8 mouse cellular contexts compared by ENCODE assay signal in genomic region chr17:34648141-34648890, GRCm38 (mm10). TPM values are rescaled to one million over a fixed set of nuclear protein-coding genes. Genes with fewer than 3 reads are reported as not detected.
DNase-seq lines count a peak whose midpoint lies in the region; ATAC-seq and TF ChIP-seq lines count a peak whose summit lies in the region.

No protein-coding gene starts in this region.

- H3K27ac ChIP-seq in heart, embryonic 11.5 days (ENCODE audit: low read depth, low read length) = no peak overlapping the region
- H3K27ac ChIP-seq in brown adipose tissue, adult 24 weeks (replicated peaks; ENCODE audit: low read depth, low read length) = no peak overlapping the region
- H3K27ac ChIP-seq in heart, postnatal 0 days (ENCODE audit: low read depth) = no peak overlapping the region
- no peak overlapping the region for H3K27ac ChIP-seq in liver, postnatal 0 days (ENCODE audit: low read depth)

- intact Hi-C loops in heart, postnatal 25 days (cut with DNase I) = no loop called here

- no peaks in the 10 kb centered on the region for H3K27me3 ChIP-seq in heart, embryonic 11.5 days (ENCODE audit: control insufficient read depth, insufficient read depth, low read length)
- H3K27me3 ChIP-seq in heart, postnatal 0 days (ENCODE audit: control insufficient read depth, insufficient read depth, low read length) = no peaks in the 10 kb centered on the region
- no peaks in the 10 kb centered on the region for H3K27me3 ChIP-seq in liver, postnatal 0 days (ENCODE audit: insufficient read depth, low read length)

- WGBS in heart, embryonic 11.5 days (ENCODE audit: insufficient replicate concordance) = 83% methylated on average over 16 of the region's 16 CpGs
- WGBS in heart, postnatal 0 days = 88% methylated on average over 16 of the region's 16 CpGs
- 81% methylated on average over 16 of the region's 16 CpGs for WGBS in liver, postnatal 0 days (ENCODE audit: insufficient replicate concordance)

- no peaks in the 10 kb centered on the region for H3K9me3 ChIP-seq in heart, embryonic 11.5 days (replicated peaks; ENCODE audit: control insufficient read depth, low read length)
- H3K9me3 ChIP-seq in heart, postnatal 0 days (replicated peaks; ENCODE audit: control insufficient read depth, low read length) = no peaks in the 10 kb centered on the region
- no peaks in the 10 kb centered on the region for H3K9me3 ChIP-seq in liver, postnatal 0 days (ENCODE audit: low read length)

- no peak for TF ChIP-seq CTCF in heart, postnatal 0 days (IDR thresholded peaks at IDR 0.05; ENCODE audit: low read depth)
- no peak for TF ChIP-seq CTCF in liver, postnatal 0 days (IDR thresholded peaks at IDR 0.05; ENCODE audit: low read depth)

- H3K4me3 ChIP-seq in heart, embryonic 11.5 days (ENCODE audit: low read depth, low read length) = peak overlapping the region; percentile 93; the same call in 1 of the 2 replicates
- peak overlapping the region; percentile 1; the same call in 1 of the 2 replicates for H3K4me3 ChIP-seq in brown adipose tissue, adult 24 weeks (ENCODE audit: insufficient read depth, low read depth, low read length)
- H3K4me3 ChIP-seq in heart, postnatal 0 days (ENCODE audit: low read depth, low read length) = no peak overlapping the region
- no peak overlapping the region for H3K4me3 ChIP-seq in liver, postnatal 0 days (ENCODE audit: low read depth, low read length)

- H3K9ac ChIP-seq in heart, embryonic 11.5 days (ENCODE audit: low read depth, low read length) = peak overlapping the region; percentile 84
- no peak overlapping the region for H3K9ac ChIP-seq in heart, postnatal 0 days (replicated peaks; ENCODE audit: low read depth, low read length)
- H3K9ac ChIP-seq in liver, postnatal 0 days (replicated peaks) = peak overlapping the region; percentile 89; the same call in 1 of the 2 replicates

- peaks cover 15% of the 10 kb centered on the region for H3K36me3 ChIP-seq in heart, embryonic 11.5 days (ENCODE audit: control insufficient read depth, insufficient read depth, low read length)
- peaks cover 35% of the 10 kb centered on the region for H3K36me3 ChIP-seq in heart, postnatal 0 days (replicated peaks; ENCODE audit: control insufficient read depth, insufficient read depth, low read length)
- H3K36me3 ChIP-seq in liver, postnatal 0 days (replicated peaks; ENCODE audit: insufficient read depth, low read length) = peaks cover 20% of the 10 kb centered on the region

- peak overlapping the region; percentile 88 for H3K4me2 ChIP-seq in heart, embryonic 11.5 days
- H3K4me2 ChIP-seq in heart, postnatal 0 days (ENCODE audit: low read depth, low read length) = peak overlapping the region; percentile 79; the same call in 1 of the 2 replicates
- peak overlapping the region; percentile 94 for H3K4me2 ChIP-seq in liver, postnatal 0 days (ENCODE audit: low read depth, low read length)

- ATAC-seq in heart, embryonic 11.5 days (replicated peaks; ENCODE audit: insufficient number of reproducible peaks, low FRiP score, low TSS enrichment) = no peak
- ATAC-seq in heart, postnatal 0 days (ENCODE audit: insufficient read depth, low read depth) = no peak
- no peak for ATAC-seq in liver, postnatal 0 days
- ATAC-seq in erythroid progenitor cell, adult 5-6 weeks (replicated peaks; ENCODE audit: low FRiP score, poor library complexity, severe bottlenecking) = no peak

- no peak for DNase-seq in heart, postnatal 25 days (ENCODE audit: low spot score)
- DNase-seq in heart, postnatal 0 days (ENCODE audit: low spot score) = no peak
- DNase-seq in liver, postnatal 0 days = no peak
- DNase-seq in testis, postnatal 14 days (ENCODE audit: low spot score) = no peak
- DNase-seq in natural killer cell, adult 2 months (ENCODE audit: low spot score in 2 of 2) = no peak

- TF ChIP-seq EP300 in heart, postnatal 0 days (IDR thresholded peaks at IDR 0.05; ENCODE audit: low read depth) = no peak
- TF ChIP-seq EP300 in liver, postnatal 0 days (IDR thresholded peaks at IDR 0.05; ENCODE audit: low read depth) = no peak

- peaks cover 15% of the 10 kb centered on the region for H3K4me1 ChIP-seq in heart, embryonic 11.5 days (ENCODE audit: control insufficient read depth, insufficient read depth, low read length)
- peaks cover 18% of the 10 kb centered on the region for H3K4me1 ChIP-seq in brown adipose tissue, adult 24 weeks (ENCODE audit: control insufficient read depth, insufficient read depth, insufficient read length, low read length)
- H3K4me1 ChIP-seq in heart, postnatal 0 days (ENCODE audit: control insufficient read depth, insufficient read depth) = peaks cover 21% of the 10 kb centered on the region
- H3K4me1 ChIP-seq in liver, postnatal 0 days (ENCODE audit: insufficient read depth) = peaks cover 36% of the 10 kb centered on the region

RNA-seq across cellular contexts. Expression of gene Atf6b, which starts 1.4 kb away (rescaled TPM):
- polyA plus RNA-seq in heart, embryonic 11.5 days (2014; fragmentation: Nextera tagmentation; extraction: Ambion mirVana) = 41.0 and 49.8 TPM in 2 replicates
- total RNA-seq in heart, postnatal 25 days (2021) = 10 to 100 TPM; 15.6 to 17.8 TPM
- 16.2 and 17.1 TPM in 2 replicates for polyA plus RNA-seq in brown adipose tissue, adult 24 weeks (2012; ENCODE audit: insufficient read depth, insufficient read length, missing spikeins)
- 15.8 and 16.6 TPM in 2 replicates for total RNA-seq in heart, postnatal 0 days (2014; rRNA removed; ENCODE audit: low replicate concordance)
- 22.5 and 24.3 TPM in 2 replicates for polyA plus RNA-seq in heart, postnatal 0 days (2015; fragmentation: Nextera tagmentation; extraction: Ambion mirVana)
- polyA plus RNA-seq in liver, postnatal 0 days (2015; fragmentation: Nextera tagmentation; extraction: Ambion mirVana) = 12.9 and 13.0 TPM in 2 replicates
- 5.4 and 8.3 TPM in 2 replicates for total RNA-seq in erythroid progenitor cell, adult 5-6 weeks (2015; ENCODE audit: low replicate concordance)
- 2.6 and 5.0 TPM in 2 replicates for total RNA-seq in erythroid progenitor cell, adult 5-6 weeks (2017; ENCODE audit: low replicate concordance)

RNA-seq across cellular contexts. Expression of gene Fkbpl, which starts 3.8 kb away (rescaled TPM):
- 10.9 and 11.4 TPM in 2 replicates for polyA plus RNA-seq in heart, embryonic 11.5 days (2014; fragmentation: Nextera tagmentation; extraction: Ambion mirVana)
- total RNA-seq in heart, postnatal 25 days (2021) = 1 to 10 TPM; 6.2 to 6.6 TPM
- polyA plus RNA-seq in brown adipose tissue, adult 24 weeks (2012; ENCODE audit: insufficient read depth, insufficient read length, missing spikeins) = 11.1 and 26.4 TPM in 2 replicates
- total RNA-seq in heart, postnatal 0 days (2014; rRNA removed; ENCODE audit: low replicate concordance) = 2.6 and 7.1 TPM in 2 replicates
- polyA plus RNA-seq in heart, postnatal 0 days (2015; fragmentation: Nextera tagmentation; extraction: Ambion mirVana) = 12.3 and 13.4 TPM in 2 replicates
- 5.6 and 5.8 TPM in 2 replicates for polyA plus RNA-seq in liver, postnatal 0 days (2015; fragmentation: Nextera tagmentation; extraction: Ambion mirVana)
- 2.5 TPM in 1 of 2 replicates, not detected in the other for total RNA-seq in erythroid progenitor cell, adult 5-6 weeks (2015; ENCODE audit: low replicate concordance)
- 2.6 and 4.9 TPM in 2 replicates for total RNA-seq in erythroid progenitor cell, adult 5-6 weeks (2017; ENCODE audit: low replicate concordance)

RNA-seq across cellular contexts. Expression of gene Prrt1, which starts 19.0 kb away (rescaled TPM):
- not detected in 2 replicates for polyA plus RNA-seq in heart, embryonic 11.5 days (2014; fragmentation: Nextera tagmentation; extraction: Ambion mirVana)
- 1 to 10 TPM; 1.1 to 1.9 TPM for total RNA-seq in heart, postnatal 25 days (2021)
- not detected in 2 replicates for polyA plus RNA-seq in brown adipose tissue, adult 24 weeks (2012; ENCODE audit: insufficient read depth, insufficient read length, missing spikeins)
- 0.35 TPM in 1 of 2 replicates, not detected in the other for total RNA-seq in heart, postnatal 0 days (2014; rRNA removed; ENCODE audit: low replicate concordance)
- 0.16 and 0.19 TPM in 2 replicates for polyA plus RNA-seq in heart, postnatal 0 days (2015; fragmentation: Nextera tagmentation; extraction: Ambion mirVana)
- 0.05 TPM in 1 of 2 replicates, not detected in the other for polyA plus RNA-seq in liver, postnatal 0 days (2015; fragmentation: Nextera tagmentation; extraction: Ambion mirVana)
- not detected in 2 replicates for total RNA-seq in erythroid progenitor cell, adult 5-6 weeks (2015; ENCODE audit: low replicate concordance)
- total RNA-seq in erythroid progenitor cell, adult 5-6 weeks (2017; ENCODE audit: low replicate concordance) = not detected in 2 replicates

RNA-seq across cellular contexts. Expression of gene Ppt2, which starts 20.0 kb away (rescaled TPM):
- polyA plus RNA-seq in heart, embryonic 11.5 days (2014; fragmentation: Nextera tagmentation; extraction: Ambion mirVana) = 31.7 and 34.3 TPM in 2 replicates
- 10 to 100 TPM; 53.2 to 53.7 TPM for total RNA-seq in heart, postnatal 25 days (2021)
- 30.2 and 32.3 TPM in 2 replicates for polyA plus RNA-seq in brown adipose tissue, adult 24 weeks (2012; ENCODE audit: insufficient read depth, insufficient read length, missing spikeins)
- total RNA-seq in heart, postnatal 0 days (2014; rRNA removed; ENCODE audit: low replicate concordance) = 35.7 and 37.4 TPM in 2 replicates
- polyA plus RNA-seq in heart, postnatal 0 days (2015; fragmentation: Nextera tagmentation; extraction: Ambion mirVana) = 24.0 and 25.7 TPM in 2 replicates
- polyA plus RNA-seq in liver, postnatal 0 days (2015; fragmentation: Nextera tagmentation; extraction: Ambion mirVana) = 19.3 and 19.8 TPM in 2 replicates
- 6.7 and 13.0 TPM in 2 replicates for total RNA-seq in erythroid progenitor cell, adult 5-6 weeks (2015; ENCODE audit: low replicate concordance)
- total RNA-seq in erythroid progenitor cell, adult 5-6 weeks (2017; ENCODE audit: low replicate concordance) = 3.2 and 4.0 TPM in 2 replicates

RNA-seq across cellular contexts. Expression of gene Tnxb, which starts 22.0 kb away (rescaled TPM):
- polyA plus RNA-seq in heart, embryonic 11.5 days (2014; fragmentation: Nextera tagmentation; extraction: Ambion mirVana) = 0.24 and 0.27 TPM in 2 replicates
- total RNA-seq in heart, postnatal 25 days (2021) = 10 to 100 TPM; 32.1 to 42.1 TPM
- polyA plus RNA-seq in brown adipose tissue, adult 24 weeks (2012; ENCODE audit: insufficient read depth, insufficient read length, missing spikeins) = 9.7 and 10.1 TPM in 2 replicates
- total RNA-seq in heart, postnatal 0 days (2014; rRNA removed; ENCODE audit: low replicate concordance) = 24.5 and 26.8 TPM in 2 replicates
- 1.8 and 2.0 TPM in 2 replicates for polyA plus RNA-seq in heart, postnatal 0 days (2015; fragmentation: Nextera tagmentation; extraction: Ambion mirVana)
- polyA plus RNA-seq in liver, postnatal 0 days (2015; fragmentation: Nextera tagmentation; extraction: Ambion mirVana) = 0.36 TPM in 2 replicates
- total RNA-seq in erythroid progenitor cell, adult 5-6 weeks (2015; ENCODE audit: low replicate concordance) = not detected in 2 replicates
- total RNA-seq in erythroid progenitor cell, adult 5-6 weeks (2017; ENCODE audit: low replicate concordance) = not detected in 2 replicates

Comparison
In these comparisons a context has a peak if more than half of its experiments do, and no peak if none do; other contexts are left out.
1. H3K4me3 ChIP-seq: peak in heart, embryonic 11.5 days (single experiment) and brown adipose tissue, adult 24 weeks (single experiment); none in heart, postnatal 0 days (single experiment) and liver, postnatal 0 days (single experiment).
2. Peak in every context shown above with its lines, with median percentiles within 50 percentile points of each other: H3K4me2 ChIP-seq.